Mouse (Mus musculus): ENCODE data around the gene Col4a1. TPM values are rescaled to one million over a fixed set of nuclear protein-coding genes. Genes with fewer than 3 reads are reported as not detected.

The Col4a1 gene
- total RNA-seq, 1 experiment from 2014 or later = 17.3 TPM

GRCm38 (mm10) chr8:11336346-11336745, 23.7 kb upstream of the Col4a1 start:
- no peak for ATAC-seq (replicated peaks in 1 of 2; ENCODE audit: insufficient read depth in 1 of 2, low FRiP score in 2 of 2, low TSS enrichment in 1 of 2, low read depth in 1 of 2, poor library complexity in 2 of 2, severe bottlenecking in 2 of 2)

DNA sequence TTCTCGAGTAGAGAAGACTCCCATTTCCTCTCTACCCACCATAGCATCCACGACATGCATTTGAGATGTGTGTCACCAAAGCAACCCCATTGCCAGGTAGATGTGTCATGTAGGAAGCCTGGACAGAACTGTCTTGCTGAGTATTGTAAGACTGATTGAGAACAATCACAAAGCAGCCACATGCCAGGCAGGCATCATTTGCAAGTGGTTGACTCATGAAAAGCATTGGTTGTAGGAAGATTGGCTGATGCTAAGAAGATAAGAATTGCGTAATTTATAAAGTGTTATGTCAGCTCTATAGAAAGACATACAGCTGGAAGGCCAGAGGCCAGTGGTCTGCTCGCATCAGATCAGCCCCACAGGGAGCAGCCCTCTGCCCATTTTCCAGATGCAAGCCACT, 22.6 kb upstream of the Col4a1 start:
- no peak for ATAC-seq (replicated peaks in 1 of 2; ENCODE audit: insufficient read depth in 1 of 2, low FRiP score in 2 of 2, low TSS enrichment in 1 of 2, low read depth in 1 of 2, poor library complexity in 2 of 2, severe bottlenecking in 2 of 2)

GRCm38 (mm10) chr8:11334493-11334892, 21.9 kb upstream of the Col4a1 start:
- ATAC-seq (replicated peaks in 1 of 2; ENCODE audit: insufficient read depth in 1 of 2, low FRiP score in 2 of 2, low TSS enrichment in 1 of 2, low read depth in 1 of 2, poor library complexity in 2 of 2, severe bottlenecking in 2 of 2) = no peak

DNA sequence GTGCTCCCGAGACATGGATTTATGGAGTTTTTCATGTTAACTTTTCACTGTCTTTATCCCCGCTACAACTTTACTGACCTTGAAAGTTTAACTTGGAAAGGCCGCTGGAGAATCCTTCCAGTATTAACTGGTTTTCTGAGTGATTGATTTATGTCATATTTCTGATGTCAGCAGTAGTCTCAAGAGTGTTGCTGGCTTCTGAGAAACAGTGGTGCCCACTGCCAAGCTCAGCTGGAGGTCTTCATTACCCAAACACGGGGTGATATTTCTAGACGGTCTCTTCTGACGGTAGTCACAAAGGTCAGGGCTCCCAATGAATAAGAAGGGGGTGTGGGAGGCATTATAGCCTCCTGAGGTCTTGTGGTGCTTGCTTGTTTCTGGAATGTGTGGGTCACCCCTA, 21.1 kb upstream of the Col4a1 start:
- no peak for ATAC-seq (replicated peaks in 1 of 2; ENCODE audit: insufficient read depth in 1 of 2, low FRiP score in 2 of 2, low TSS enrichment in 1 of 2, low read depth in 1 of 2, poor library complexity in 2 of 2, severe bottlenecking in 2 of 2)

DNA sequence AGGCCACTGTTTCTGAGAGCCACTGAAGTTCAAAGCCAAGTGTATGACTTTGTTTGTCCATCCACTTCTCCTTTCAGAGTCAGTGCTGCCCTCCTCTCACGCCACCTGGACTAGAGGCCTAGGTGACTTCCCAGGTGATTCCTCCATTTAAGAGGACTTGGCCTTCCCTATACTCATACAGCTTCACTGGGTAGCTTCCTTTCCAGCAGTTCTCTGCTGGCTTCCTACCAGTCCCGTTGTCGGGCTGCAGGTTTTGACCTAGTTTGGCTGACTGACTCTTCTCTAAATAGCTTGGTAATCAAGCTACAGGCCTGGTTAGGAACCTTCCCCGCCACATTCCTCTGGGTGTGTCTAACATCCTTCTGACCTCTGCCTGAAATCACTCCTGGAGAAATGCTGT, 18.9 kb upstream of the Col4a1 start:
- ATAC-seq (replicated peaks in 1 of 2; ENCODE audit: insufficient read depth in 1 of 2, low FRiP score in 2 of 2, low TSS enrichment in 1 of 2, low read depth in 1 of 2, poor library complexity in 2 of 2, severe bottlenecking in 2 of 2) = no peak

DNA sequence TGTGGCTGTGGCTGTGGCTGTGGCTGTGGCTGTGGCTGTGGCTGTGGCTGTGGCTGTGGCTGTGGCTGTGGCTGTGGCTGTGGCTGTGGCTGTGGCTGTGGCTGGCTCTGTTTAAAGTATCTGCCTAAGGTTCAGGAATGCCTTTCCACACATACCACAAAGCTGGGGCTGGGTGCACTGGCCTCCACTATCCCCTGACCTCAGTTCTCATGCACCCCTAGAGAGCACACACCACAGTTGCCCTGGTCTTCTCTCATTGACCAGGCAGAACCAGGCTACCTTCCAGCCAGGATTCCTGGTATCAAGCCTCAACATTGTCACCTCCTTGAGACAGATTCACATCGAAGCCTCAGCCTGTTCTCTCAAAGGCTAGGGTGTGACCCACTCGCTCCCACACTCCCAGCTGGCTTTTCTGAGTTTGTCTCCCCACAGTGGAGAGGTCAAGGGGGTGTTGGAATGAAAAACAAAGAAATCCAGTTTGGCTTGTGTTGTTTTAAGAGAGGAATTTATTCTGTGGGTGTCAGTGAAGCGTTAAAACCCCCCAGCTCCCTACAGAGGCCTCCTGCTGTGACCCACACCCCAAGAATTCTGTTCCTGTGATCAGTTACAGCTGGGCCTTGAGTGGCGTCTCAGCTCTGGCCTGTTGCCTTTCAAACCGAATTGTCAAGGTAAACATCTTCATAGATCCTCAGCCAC, 15.2 kb upstream of the Col4a1 start:
- no peak for ATAC-seq (replicated peaks in 1 of 2; ENCODE audit: insufficient read depth in 1 of 2, low FRiP score in 2 of 2, low TSS enrichment in 1 of 2, low read depth in 1 of 2, poor library complexity in 2 of 2, severe bottlenecking in 2 of 2)

DNA sequence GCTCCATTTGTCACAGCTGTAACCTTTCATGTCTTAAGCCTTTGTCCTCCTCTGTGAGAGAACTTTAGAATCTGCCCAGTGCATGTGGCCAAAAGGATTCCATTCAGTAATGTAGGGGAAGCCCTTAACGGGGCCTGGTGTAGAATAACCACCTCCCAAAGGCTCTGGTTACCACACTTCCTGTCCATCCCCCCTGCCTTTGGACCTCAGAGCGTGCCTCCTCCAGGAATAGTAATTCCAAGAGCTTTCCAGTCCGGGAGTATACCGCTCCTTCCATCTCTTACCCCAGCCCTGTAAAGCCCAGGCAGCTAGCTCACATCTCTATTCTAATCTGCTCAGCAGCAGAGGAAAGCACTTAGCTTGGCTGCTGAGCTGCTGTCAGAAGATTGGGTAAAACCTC, 14.7 kb upstream of the Col4a1 start:
- ATAC-seq (replicated peaks in 1 of 2; ENCODE audit: insufficient read depth in 1 of 2, low FRiP score in 2 of 2, low TSS enrichment in 1 of 2, low read depth in 1 of 2, poor library complexity in 2 of 2, severe bottlenecking in 2 of 2) = no peak

DNA sequence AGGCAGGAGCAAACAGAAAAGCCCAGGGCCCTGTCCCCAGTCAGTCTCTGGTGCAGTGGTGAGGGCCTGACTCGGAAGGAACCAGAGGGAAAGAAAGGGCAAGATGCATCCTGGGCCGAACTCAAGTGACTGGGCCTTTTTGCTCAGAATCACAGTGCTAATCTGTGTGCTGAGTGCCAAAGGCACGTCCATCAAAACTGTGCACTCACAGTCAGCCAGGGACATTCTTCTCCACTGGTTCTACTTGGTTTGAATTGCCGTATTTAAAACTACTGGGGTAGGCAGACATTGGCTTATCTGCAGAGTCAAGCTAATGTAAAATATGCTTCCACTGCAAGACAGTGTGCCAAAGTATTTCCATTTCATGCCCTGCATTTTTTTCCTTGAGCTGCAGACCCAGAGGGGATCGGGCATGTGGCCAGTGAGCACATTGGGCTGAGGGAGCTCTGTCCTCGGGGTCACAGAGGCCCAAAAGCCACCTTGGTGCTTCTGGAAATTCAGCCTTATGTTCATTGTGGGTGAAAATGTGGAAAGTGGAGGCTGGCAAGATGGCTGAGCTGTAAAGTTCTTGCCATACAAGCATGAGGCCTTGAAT, 12.3 kb upstream of the Col4a1 start:
- peak; percentile 34 to 35; a peak in 1 of 4 replicates for ATAC-seq (replicated peaks in 1 of 2; ENCODE audit: insufficient read depth in 1 of 2, low FRiP score in 2 of 2, low TSS enrichment in 1 of 2, low read depth in 1 of 2, poor library complexity in 2 of 2, severe bottlenecking in 2 of 2)

- no peak for ATAC-seq (replicated peaks in 1 of 2; ENCODE audit: insufficient read depth in 1 of 2, low FRiP score in 2 of 2, low TSS enrichment in 1 of 2, low read depth in 1 of 2, poor library complexity in 2 of 2, severe bottlenecking in 2 of 2)
Measured at GRCm38 (mm10) chr8:11323681-11324080, 11.1 kb upstream of the Col4a1 start.

- peak; percentile 20 to 37; a peak in 2 of 4 replicates for ATAC-seq (replicated peaks in 1 of 2; ENCODE audit: insufficient read depth in 1 of 2, low FRiP score in 2 of 2, low TSS enrichment in 1 of 2, low read depth in 1 of 2, poor library complexity in 2 of 2, severe bottlenecking in 2 of 2)
Measured at GRCm38 (mm10) chr8:11322724-11323585, 10.3 kb upstream of the Col4a1 start.

DNA sequence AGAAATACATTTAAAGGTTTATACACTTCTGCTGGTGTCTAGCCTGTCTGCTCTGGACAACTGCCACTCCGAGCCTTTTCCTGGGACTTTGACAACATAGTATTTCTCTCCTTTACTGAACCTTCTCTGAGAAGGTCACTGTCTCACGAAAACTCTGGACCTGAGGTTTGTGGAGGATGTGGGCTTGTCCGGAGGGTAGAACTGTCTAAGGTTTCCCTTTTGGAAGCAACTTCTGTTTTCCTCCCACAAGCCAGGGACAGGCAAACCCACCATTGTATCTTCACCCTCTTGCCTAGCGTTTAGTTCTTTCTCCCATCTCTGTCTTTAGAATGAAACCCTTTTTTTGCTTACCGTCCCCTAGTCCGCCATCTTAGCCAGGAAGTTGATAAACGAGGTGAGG, 9.2 kb upstream of the Col4a1 start:
- 0 out of 4 replicates have a peak, but pooled peaks of 1 of the 2 experiments have one; percentile 6 for ATAC-seq (replicated peaks in 1 of 2; ENCODE audit: insufficient read depth in 1 of 2, low FRiP score in 2 of 2, low TSS enrichment in 1 of 2, low read depth in 1 of 2, poor library complexity in 2 of 2, severe bottlenecking in 2 of 2)

DNA sequence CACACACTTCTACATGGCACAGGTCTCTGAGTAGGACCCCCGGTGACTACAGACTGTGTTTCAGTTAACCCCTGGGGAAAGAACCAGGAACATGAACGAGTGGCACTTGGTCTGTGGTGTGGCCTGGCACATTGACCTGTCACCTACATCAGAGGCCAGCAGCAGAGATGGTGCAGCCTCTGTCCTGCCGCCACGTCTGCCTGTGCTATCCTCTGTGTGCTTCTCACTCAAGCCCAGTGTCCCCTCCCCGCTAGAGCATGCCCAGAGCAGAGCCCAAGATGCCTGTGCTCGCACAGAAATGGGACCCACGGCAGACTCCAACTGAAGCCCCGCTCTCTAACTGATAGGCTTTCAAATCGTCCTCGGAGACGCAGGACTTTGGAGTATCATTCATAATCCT, 6.8 kb upstream of the Col4a1 start:
- ATAC-seq (replicated peaks in 1 of 2; ENCODE audit: insufficient read depth in 1 of 2, low FRiP score in 2 of 2, low TSS enrichment in 1 of 2, low read depth in 1 of 2, poor library complexity in 2 of 2, severe bottlenecking in 2 of 2) = no peak

GRCm38 (mm10) chr8:11316118-11316517, 3.5 kb upstream of the Col4a1 start:
- no peak for ATAC-seq (replicated peaks in 1 of 2; ENCODE audit: insufficient read depth in 1 of 2, low FRiP score in 2 of 2, low TSS enrichment in 1 of 2, low read depth in 1 of 2, poor library complexity in 2 of 2, severe bottlenecking in 2 of 2)

- ATAC-seq (replicated peaks in 1 of 2; ENCODE audit: insufficient read depth in 1 of 2, low FRiP score in 2 of 2, low TSS enrichment in 1 of 2, low read depth in 1 of 2, poor library complexity in 2 of 2, severe bottlenecking in 2 of 2) = no peak
Measured at GRCm38 (mm10) chr8:11315179-11315943, 2.7 kb upstream of the Col4a1 start.

DNA sequence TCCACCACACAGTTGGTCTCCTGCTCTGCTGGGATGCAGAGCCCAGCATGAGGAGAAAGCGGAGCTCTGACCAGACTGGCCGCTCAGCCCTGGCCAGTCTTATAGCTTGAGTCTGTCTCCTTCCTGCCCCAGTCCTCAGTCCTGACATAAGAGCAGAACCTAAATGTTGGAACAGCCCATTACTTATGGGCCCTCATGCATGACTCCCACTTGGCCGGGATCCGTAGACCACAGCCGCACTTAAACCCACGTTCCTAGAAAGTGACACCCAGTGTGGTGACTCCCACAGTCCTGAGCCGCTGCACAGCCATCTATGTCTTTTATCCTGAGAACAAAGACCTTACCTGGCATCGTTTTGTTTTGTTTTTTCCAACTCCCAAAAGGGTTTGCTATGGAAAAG, 2.0 kb upstream of the Col4a1 start:
- ATAC-seq (replicated peaks in 1 of 2; ENCODE audit: insufficient read depth in 1 of 2, low FRiP score in 2 of 2, low TSS enrichment in 1 of 2, low read depth in 1 of 2, poor library complexity in 2 of 2, severe bottlenecking in 2 of 2) = no peak

DNA sequence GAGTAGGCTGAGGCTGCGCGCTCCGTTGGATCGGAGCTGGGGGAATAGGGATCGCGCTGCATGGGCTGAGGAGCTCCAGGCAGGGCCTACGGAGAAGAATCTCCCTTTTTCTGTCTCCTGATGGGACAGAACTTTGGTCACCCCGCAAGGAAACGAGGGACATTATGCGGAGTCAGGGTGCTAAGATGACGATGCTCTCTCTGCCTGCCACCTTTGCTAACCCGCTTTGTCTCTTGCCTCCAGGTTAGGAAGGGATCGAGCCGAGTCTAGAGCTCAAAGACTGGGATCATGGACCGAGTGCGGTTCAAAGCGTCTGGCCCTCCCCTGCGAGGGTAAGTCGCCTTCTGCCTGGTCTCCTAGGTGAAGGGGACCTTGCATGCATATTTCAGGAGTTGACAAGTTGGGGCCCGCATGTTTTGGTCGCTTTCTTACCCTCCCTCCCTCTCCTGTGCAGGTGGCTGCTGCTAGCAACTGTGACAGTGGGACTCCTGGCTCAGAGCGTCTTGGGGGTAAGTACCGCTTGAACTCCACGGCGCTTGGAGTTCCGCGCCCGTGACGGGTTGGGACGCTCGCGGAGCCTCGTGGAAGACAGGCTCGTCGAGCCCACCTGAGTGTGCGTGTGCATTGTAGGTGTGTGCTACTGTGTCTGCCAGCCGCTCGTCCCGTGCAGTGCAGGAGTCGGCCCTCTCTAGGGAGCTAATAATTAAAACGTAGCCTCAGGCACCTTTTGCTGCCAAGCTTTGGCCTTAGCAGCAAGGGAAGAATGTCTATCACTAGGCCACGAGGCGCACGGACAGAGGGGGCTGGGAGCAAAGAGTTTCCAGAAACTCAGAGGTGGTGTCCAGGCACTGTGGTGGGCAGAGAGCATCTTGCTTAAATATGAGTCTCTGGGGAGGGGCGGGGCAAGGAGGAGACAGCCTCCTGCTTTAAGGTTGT, 818 bp upstream of the Col4a1 start:
- peak in 1 of 2 experiments; percentile 28; a peak in 1 of 4 replicates for ATAC-seq (replicated peaks in 1 of 2; ENCODE audit: insufficient read depth in 1 of 2, low FRiP score in 2 of 2, low TSS enrichment in 1 of 2, low read depth in 1 of 2, poor library complexity in 2 of 2, severe bottlenecking in 2 of 2)
